Mouse (Mus musculus): ENCODE measurements at regions not wholly inside any gene's neighbourhood (a gene's known extent, or its start where the extent isn't known, plus 50 kb on each side); places are given as distances from the start of the nearest gene placed in this dataset.

- no peak for DNase-seq (ENCODE audit: low spot score in 2 of 2)
These were observed 287.9 kb downstream of the Irs2 start for GRCm38 (mm10) chr8:10720398-10720797.

- DNase-seq (ENCODE audit: low spot score in 2 of 2), result no peak
These were observed 288.8 kb downstream of the Irs2 start for GRCm38 (mm10) chr8:10719411-10719810.

GRCm38 (mm10) chr8:10717297-10717696 lies 291.0 kb downstream of the Irs2 start:
- no peak for DNase-seq (ENCODE audit: low spot score in 2 of 2)

DNA sequence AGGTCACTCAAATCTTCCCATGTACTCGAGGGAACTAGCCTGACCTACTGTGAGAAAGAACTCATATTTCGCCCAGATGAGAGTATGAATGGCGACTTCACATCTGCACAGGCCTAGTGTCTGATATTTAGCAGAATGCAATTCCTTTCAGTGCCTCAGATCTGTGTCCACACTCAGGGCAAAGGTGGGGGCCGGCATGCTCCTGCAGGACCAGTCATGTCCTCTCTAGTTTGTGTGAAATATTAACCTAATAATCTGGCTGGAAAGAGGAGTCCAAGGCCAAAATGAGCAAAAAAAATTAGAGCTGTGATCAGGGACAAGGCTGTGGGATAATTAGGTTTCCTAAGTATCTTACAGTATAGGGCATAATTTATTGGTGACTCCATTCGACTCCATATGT lies 292.1 kb downstream of the Irs2 start:
- DNase-seq (ENCODE audit: low spot score in 2 of 2), result no peak

GRCm38 (mm10) chr8:10713515-10714042 lies 294.7 kb downstream of the Irs2 start:
- no peak for DNase-seq (ENCODE audit: low spot score in 2 of 2)

DNA sequence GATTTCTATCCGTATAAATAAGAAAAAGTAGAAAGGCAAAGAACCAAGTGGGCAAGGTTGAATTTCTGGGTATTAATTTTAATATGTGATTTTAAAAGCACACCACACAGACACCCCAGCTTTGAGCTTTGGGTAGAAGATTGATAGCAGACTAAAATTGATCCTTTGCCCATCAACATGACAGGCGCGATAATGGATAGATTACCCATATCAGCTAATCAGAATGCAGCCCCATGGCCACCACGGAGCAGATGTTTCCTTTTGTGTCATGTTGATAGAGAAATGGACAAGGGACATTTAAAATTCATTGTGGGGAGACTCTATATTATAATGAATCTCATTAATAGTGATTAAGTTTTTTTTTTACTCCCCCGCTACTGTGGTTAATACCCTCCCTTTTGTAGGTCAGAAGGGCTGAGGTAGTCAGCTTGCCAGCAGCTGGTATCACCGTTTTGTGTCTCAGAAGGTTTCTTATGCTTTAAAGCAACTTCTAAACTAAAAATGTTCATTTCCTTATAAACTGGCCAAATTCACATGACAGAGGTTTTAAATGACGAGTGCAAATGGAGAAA lies 296.1 kb downstream of the Irs2 start:
- no peak for DNase-seq (ENCODE audit: low spot score in 2 of 2)

- DNase-seq (ENCODE audit: low spot score in 2 of 2), result no peak
These were observed 296.8 kb downstream of the Irs2 start for GRCm38 (mm10) chr8:10711474-10711873.

DNA sequence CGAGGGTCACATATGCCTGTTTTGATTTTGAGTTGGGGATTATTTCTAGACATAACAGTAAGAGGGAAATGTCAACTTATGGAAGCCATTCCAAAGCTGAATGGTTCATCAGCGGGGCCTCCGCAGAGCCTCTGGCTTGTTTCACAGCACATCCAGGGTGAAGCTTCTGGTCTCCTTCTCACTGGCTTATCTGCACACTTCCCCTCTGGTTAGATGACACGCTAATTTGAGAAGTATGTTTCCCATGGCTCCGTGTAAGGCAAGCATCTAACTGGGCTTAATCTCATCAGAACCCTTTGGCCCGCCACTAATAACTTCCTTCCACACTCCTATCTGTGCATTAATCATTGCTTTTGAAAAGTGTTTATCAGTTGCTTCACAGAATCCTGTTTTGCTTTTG lies 299.7 kb downstream of the Irs2 start:
- no peak for DNase-seq (ENCODE audit: low spot score in 2 of 2)

GRCm38 (mm10) chr8:10707122-10707521 lies 301.1 kb downstream of the Irs2 start:
- no peak for DNase-seq (ENCODE audit: low spot score in 2 of 2)

- DNase-seq (ENCODE audit: low spot score in 2 of 2), result no peak
These were observed 302.3 kb downstream of the Irs2 start for GRCm38 (mm10) chr8:10705909-10706308.

DNA sequence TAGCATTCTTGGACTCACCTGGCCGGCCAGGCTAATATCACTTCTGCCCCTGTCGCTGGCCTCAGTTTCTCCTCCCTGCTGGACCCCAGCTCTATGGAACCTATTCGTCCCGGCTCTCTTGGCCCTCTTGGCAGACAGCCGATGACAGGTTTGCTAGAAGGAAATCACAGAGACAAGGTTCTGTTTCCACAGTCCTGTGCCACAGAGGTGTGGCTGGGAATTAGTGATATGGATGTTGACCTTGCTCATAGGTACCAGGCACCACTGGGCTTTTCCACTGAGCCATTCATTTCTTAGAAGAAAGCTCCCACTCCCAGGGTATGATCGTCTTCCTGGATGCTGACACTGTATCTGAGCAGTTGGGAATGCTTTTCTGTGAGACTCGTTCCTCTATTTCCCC lies 305.5 kb downstream of the Irs2 start:
- DNase-seq (ENCODE audit: low spot score in 2 of 2), result no peak

DNA sequence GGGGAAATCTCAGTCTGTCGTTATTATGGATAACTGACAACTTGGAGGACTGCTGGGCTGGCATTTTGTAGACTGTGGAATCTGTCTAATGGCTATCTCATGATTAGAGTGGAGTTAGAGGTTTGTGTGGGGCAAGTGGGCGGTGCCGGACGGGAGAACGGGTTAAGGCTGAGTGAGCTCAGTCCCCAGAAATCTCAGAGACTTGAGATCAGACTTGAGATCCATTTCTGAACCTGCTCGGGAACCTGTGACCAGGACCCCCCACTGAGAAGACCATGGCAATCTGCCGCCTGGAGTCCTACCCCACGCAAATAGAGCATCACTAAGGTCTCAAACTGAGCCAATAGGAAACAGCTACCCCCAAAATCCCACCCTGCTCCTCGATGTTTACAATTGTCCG lies 306.0 kb downstream of the Irs2 start:
- no peak for DNase-seq (ENCODE audit: low spot score in 2 of 2)

GRCm38 (mm10) chr8:10701648-10702061 lies 306.6 kb downstream of the Irs2 start:
- DNase-seq (ENCODE audit: low spot score in 2 of 2), result no peak

GRCm38 (mm10) chr8:10701226-10701625 lies 307.0 kb downstream of the Irs2 start:
- DNase-seq (ENCODE audit: low spot score in 2 of 2), result no peak

DNA sequence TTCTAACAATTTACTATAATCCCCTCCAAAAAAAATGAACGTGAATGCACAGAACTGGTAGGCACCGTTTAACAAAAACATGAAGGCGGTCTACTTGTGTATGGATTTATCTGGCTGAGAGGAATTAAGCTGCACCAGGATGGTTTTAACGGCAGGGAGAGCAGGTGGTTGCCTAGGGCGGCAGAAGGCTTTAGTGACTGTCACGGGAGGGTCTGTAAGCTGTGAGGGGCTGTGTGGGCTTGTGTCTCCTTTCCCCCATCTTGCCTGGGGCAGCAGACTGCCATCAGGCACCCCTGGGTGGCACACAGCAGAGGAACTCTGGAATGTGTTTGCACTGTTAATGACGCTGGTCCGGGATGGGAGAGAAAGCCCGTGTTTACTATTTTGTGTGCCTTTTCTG lies 308.6 kb downstream of the Irs2 start:
- no peak for DNase-seq (ENCODE audit: low spot score in 2 of 2)

DNA sequence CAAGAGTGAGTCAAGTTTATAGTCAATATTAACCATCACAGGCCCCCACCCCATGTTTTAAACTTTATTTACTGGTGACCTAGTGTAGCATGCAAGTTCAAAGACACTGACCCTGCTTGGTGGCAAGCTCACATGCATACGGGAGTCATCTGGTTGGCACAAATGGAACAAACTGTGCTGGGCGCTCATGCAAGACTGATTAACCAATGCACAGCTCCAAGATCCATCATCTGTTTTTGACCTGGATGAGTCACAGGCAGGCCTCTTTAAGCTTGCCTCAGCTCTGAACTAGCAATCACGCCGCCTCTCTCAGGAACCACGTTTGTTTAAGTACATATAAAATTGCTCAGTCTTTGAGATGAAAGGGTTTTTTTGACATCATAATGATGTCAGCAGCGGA lies 313.1 kb downstream of the Irs2 start:
- DNase-seq (ENCODE audit: low spot score in 2 of 2), result no peak

GRCm38 (mm10) chr8:10690659-10691058 lies 317.6 kb downstream of the Irs2 start:
- no peak for DNase-seq (ENCODE audit: low spot score in 2 of 2)

DNA sequence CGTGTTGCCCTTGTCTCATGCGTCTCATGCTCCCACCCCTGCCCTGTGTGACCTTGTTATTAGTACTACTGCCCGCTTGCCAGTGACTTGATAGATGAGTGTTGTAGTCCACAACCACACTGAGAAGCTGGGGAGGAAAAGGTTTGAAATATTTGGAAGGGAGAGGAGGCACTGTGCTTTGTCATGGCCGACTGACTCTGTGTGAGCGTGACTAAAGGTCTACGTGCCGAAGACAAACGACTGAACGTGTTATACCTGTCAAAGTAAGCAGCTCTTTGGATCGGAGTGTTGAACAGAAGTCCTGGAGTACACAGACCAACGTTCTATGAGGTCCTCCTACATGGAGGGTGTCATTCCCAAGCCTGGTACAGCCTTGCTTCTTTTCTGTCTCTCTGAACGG lies 318.4 kb downstream of the Irs2 start:
- DNase-seq (ENCODE audit: low spot score in 2 of 2), result no peak

DNA sequence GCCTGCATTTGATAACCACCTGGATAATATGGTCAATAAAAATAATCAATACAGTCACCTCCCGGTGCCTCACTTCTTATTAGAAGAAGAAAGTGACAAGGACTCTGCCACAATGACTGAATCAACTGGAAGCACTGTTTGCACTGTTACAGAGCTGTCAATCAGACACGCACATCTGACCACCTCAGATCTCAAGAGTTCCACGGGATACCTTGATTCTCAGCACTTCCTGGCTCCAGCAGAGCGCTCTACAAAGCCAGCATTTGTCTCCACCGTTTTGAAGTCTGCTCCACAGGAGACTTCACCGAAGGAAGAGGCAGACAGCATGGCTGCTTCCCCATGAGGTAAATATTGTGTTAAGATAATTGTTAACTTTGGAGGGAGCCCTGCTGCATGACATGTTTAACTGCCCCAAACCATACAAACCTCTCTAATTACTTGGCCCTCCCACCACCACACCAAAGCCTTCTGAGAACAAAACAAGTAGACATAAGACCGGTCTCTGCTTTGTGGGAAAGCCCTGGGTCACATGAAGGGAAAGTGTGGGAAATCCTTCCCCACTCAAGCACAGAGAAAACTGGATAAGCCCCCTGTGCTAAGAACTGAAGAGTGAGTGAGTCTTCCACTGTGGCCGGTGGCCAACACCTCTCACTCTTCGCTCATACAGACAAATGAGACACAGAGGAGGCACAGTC lies 320.2 kb downstream of the Irs2 start:
- DNase-seq (ENCODE audit: low spot score in 2 of 2), result no peak

Measured in adrenal gland, adult 18-20 months (tissue).